Mouse (Mus musculus): ENCODE results near the gene Xpo6. TPM values are rescaled to one million over a fixed set of nuclear protein-coding genes. Genes with fewer than 3 reads are reported as not detected.

Gene Xpo6
- 219 TPM for polyA plus RNA-seq (2017; shearing (Covaris generic))

DNA sequence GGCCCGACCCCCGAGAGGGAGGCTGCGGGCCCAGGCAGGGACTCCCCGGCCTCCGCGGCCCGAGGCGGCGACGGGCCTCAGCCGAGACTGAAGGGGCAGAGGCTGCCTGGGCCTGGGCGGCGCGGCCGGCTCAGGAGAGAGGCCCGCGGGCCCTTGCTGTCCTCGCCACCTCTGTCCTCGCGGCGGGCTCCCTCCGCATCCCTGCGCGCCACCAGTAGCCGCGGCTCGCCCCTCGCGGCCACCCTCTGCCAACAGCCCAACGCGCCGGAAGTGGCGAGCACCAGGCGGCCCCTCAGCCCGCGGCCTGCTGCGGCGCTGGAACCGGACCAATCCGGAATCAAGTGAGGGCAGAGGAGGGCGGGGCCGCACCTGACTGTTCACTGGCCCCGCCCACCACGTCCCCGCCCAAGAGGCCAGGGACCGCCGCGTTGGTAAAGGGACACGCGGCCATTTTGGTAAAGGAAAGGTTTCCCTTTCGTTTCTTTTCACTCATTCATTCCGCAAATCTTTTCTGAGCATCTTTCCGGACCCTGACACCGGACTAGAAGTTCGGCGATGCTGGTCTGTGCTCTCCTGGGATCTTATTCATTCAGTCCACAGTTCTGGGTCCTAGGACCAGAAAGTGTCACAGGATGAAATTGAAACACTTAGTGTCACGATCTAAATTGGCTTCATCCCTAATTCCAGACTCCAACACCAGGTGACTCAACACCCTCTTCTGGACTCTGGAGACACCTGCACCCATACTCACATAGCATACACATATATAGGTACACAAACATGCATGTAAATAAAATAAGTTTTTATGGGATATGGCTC is at the start of gene Xpo6:
Gene Xpo6, minus strand, starts transcription at position 324 of the 819 bp plus-strand sequence.

DNA sequence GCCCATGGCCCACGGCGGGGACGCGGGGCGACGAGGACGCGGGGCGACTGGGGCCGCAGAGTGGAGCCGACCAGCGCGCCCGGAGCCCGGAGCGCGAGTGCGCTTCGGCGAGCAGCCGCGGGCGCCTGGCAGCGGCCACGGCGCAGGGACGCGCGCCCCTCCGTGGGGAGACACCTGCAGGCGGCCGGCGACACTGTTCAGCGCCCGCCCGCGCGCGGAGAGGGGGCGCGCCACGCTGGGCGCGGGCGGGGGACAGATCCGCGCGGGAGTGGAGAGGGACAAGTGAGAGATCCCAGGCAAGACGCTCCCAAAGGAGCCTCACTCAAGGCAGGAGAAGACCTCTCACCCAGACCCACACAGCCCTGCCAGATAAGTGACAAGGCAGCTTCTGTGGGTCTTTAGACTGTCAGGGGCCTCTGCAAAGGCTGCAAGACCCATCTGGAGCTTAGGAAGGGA is 118.0 kb downstream of the Xpo6 start, which contains the start of gene Gsg1l:
Gene Gsg1l, minus strand, starts transcription at position 126 of the 456 bp plus-strand sequence.

Other genes starting within 250 kb of the Xpo6 start
- not detected for gene Gsg1l, start 118.1 kb downstream of the Xpo6 start, polyA plus RNA-seq (2017; shearing (Covaris generic))
- gene Sbk1, start 72.1 kb upstream of the Xpo6 start, polyA plus RNA-seq (2017; shearing (Covaris generic)) = 31.3 TPM
- gene Lat, start 169.1 kb upstream of the Xpo6 start, polyA plus RNA-seq (2017; shearing (Covaris generic)) = 696 TPM
- gene Spns1, start 176.9 kb upstream of the Xpo6 start, polyA plus RNA-seq (2017; shearing (Covaris generic)) = 56.7 TPM
- gene Nfatc2ip, start 196.2 kb upstream of the Xpo6 start, polyA plus RNA-seq (2017; shearing (Covaris generic)) = 7.3 TPM
- not detected for gene Cd19, start 214.4 kb upstream of the Xpo6 start, polyA plus RNA-seq (2017; shearing (Covaris generic))
- 35.8 TPM for gene Rabep2, start 228.3 kb upstream of the Xpo6 start, polyA plus RNA-seq (2017; shearing (Covaris generic))

Data from naive thymus-derived CD4-positive, alpha-beta T cell, adult 5 months (primary cell).